Mouse (Mus musculus): ENCODE data around the gene Klhl42. TPM values are rescaled to one million over a fixed set of nuclear protein-coding genes. Genes with fewer than 3 reads are reported as not detected.

Gene Klhl42
- polyA plus RNA-seq, 1 experiment from 2014 or later = 14.6 TPM

DNA sequence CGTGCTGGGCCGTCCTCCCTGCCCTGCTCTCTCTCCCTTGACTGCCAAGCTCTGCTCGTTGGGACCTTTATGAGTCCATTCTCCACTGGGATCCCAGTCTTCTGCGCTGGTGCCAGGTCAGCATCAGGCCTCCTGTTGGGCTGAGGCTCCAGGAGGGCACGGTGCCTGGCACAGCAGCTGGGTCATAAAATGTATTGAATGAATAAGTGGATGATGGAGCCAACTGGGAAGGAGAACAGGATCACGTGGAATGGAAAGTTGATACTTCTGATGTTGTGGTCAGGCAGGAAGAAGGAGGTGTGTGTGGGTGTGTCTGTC lies 26.3 kb upstream of the Klhl42 start:
- no peak for ATAC-seq (ENCODE audit: insufficient read depth)
- Histone ChIP-seq H3K4me2 (no peak overlapping the region), H3K27me3 (ENCODE audit: insufficient read depth, low read length) (no peaks in the 10 kb centered on the region), H3K27ac (ENCODE audit: low read depth) (no peak overlapping the region), H3K4me3 (ENCODE audit: low read depth, low read length) (no peak overlapping the region), H3K4me1 (ENCODE audit: insufficient read depth) (no peaks in the 10 kb centered on the region), H3K36me3 (ENCODE audit: insufficient read depth) (peaks cover 64% of the 10 kb centered on the region), H3K9me3 (ENCODE audit: low read depth, low read length) (no peaks in the 10 kb centered on the region), H3K9ac (no peak overlapping the region)
- TF ChIP-seq CTCF (IDR thresholded peaks at IDR 0.05; ENCODE audit: low read depth) = no peak
- DNase-seq = no peak
- 90% methylated on average over 6 of the region's 6 CpGs for WGBS

DNA sequence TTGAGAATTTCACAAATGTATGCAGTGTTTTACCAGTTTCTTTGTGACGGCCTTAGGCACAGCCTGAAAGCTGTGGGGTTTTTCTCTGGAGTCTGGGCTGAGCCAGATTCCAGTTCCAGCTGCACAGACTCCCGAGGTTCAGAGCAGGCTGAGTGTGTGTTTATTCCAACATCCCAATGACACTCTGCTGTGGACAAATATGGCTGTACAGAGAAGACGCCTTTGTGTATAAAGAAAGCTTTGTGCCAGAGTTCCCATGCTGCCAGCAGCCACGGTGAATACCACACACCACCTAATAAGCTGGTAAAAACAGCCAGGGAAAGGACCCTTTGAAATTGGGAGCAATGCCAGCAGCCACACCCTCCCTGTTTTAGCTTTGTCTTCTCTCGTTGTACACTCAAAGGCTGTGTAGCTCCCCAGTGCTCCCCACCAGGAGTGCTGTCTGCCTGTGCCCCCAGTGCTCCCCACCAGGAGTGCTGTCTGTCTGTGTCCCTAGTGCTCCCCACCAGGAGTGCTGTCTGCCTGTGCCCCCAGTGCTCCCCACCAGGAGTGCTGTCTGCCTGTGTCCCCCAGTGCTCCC lies 15.3 kb upstream of the Klhl42 start:
- no peak overlapping the region for H3K4me3 ChIP-seq (ENCODE audit: low read depth, low read length)
- DNase-seq (peak; percentile 78), ATAC-seq (ENCODE audit: insufficient read depth) (peak; percentile 95)
- H3K9me3 ChIP-seq (ENCODE audit: low read depth, low read length) = no peaks in the 10 kb centered on the region
- peaks cover 21% of the 10 kb centered on the region for H3K36me3 ChIP-seq (ENCODE audit: insufficient read depth)
- peak; percentile 34 for TF ChIP-seq CTCF (IDR thresholded peaks at IDR 0.05; ENCODE audit: low read depth)
- no peak overlapping the region for H3K9ac ChIP-seq
- WGBS = 34% methylated on average over 5 of the region's 5 CpGs
- H3K4me2 ChIP-seq = no peak overlapping the region
- H3K27me3 ChIP-seq (ENCODE audit: insufficient read depth, low read length) = no peaks in the 10 kb centered on the region
- no peaks in the 10 kb centered on the region for H3K4me1 ChIP-seq (ENCODE audit: insufficient read depth)
- H3K27ac ChIP-seq (ENCODE audit: low read depth) = peak overlapping the region; percentile 81

DNA sequence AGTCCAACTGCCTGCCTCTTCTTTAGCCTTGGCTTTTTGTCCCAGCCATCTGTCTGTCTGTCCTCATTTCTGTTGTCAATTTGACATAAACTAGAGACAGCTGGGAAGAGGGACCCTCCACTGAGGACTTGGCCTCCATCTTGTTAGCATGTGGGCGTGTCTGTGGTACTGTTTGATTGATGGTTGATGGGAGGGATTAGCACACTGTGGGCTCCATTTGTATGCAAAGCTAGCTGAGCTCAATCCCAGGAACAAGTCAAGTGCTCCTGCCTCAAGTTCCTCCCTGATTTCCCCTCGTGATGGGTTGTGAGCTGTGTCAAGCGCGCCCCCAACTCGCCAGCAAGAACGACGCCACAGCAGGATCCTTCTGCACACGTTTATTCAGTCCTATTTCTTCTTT lies 14.3 kb upstream of the Klhl42 start:
- Histone ChIP-seq H3K27ac (ENCODE audit: low read depth) (no peak overlapping the region; the same call in 1 of the 2 replicates), H3K9ac (no peak overlapping the region), H3K4me3 (ENCODE audit: low read depth, low read length) (no peak overlapping the region), H3K4me2 (no peak overlapping the region), H3K9me3 (ENCODE audit: low read depth, low read length) (no peaks in the 10 kb centered on the region), H3K4me1 (ENCODE audit: insufficient read depth) (no peaks in the 10 kb centered on the region), H3K36me3 (ENCODE audit: insufficient read depth) (peaks cover 11% of the 10 kb centered on the region), H3K27me3 (ENCODE audit: insufficient read depth, low read length) (no peaks in the 10 kb centered on the region)
- no peak for ATAC-seq (ENCODE audit: insufficient read depth)
- WGBS = 74% methylated on average over 8 of the region's 8 CpGs
- no peak for TF ChIP-seq CTCF (IDR thresholded peaks at IDR 0.05; ENCODE audit: low read depth)
- DNase-seq = no peak

DNA sequence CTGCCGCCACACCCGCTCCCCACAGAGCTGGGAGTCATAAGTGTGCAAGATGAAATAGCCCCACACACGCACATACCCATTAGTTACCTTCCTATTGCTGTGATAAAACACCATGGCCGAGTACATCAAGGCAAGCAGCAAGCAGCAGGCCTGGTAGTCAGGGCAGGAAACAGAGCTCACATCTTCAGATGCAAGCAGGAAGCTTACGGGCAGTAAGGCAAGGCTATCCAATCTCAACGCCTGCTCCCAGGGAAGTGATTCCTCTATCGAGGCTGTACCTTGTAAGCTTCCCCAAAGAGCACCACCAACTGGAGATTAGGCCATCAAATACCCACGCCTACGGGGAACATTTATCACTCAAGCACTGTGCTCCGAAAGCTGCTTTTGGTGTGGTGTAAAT lies 11.3 kb upstream of the Klhl42 start:
- no peak overlapping the region for H3K27ac ChIP-seq (ENCODE audit: low read depth)
- WGBS = 88% methylated on average over 10 of the region's 10 CpGs

DNA sequence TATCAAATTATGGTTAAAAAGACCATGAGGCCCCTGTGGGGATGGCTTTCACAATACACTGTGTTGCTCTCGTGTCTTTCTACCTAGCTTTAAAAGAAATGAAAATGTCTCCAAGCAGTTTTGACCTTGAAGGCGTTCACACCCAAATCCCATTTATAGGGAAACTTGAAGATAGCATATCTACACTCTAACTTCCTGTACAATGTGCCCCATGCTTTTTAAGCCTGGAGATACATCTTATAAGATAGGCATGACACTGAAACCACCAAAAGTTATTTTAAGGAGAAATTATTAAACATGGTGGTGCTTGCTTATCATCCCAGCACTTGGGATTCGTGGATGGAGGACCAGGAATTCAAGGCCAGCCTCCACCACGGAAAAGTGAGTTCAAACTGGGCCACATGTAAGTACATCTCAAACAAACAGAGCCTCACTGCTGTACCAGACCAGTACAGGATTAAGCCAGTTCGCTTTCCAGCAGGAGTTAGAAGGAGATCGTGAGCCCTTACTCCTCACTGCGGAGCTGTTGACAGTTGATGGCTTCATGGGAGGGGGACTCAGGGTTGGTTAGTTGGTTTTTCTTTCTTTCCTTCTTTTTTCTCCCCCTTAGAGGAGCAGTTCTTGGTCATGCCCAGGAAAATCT lies 5.7 kb upstream of the Klhl42 start:
- no peak overlapping the region for H3K9ac ChIP-seq
- TF ChIP-seq CTCF (IDR thresholded peaks at IDR 0.05; ENCODE audit: low read depth) = no peak
- ATAC-seq (ENCODE audit: insufficient read depth) (no peak), DNase-seq (no peak)
- no peaks in the 10 kb centered on the region for H3K36me3 ChIP-seq (ENCODE audit: insufficient read depth)
- no peak overlapping the region for H3K4me3 ChIP-seq (ENCODE audit: low read depth, low read length)
- H3K27me3 ChIP-seq (ENCODE audit: insufficient read depth, low read length) = no peaks in the 10 kb centered on the region
- no peaks in the 10 kb centered on the region for H3K9me3 ChIP-seq (ENCODE audit: low read depth, low read length)
- no peaks in the 10 kb centered on the region for H3K4me1 ChIP-seq (ENCODE audit: insufficient read depth)
- peak overlapping the region; percentile 57; the same call in 1 of the 2 replicates for H3K4me2 ChIP-seq
- no peak overlapping the region for H3K27ac ChIP-seq (ENCODE audit: low read depth)
- 50% methylated on average over 7 of the region's 7 CpGs for WGBS

More for the DNA sequence above, 11.3 kb upstream of the Klhl42 start:
- ATAC-seq (ENCODE audit: insufficient read depth) (no peak), DNase-seq (no peak)
- no peaks in the 10 kb centered on the region for H3K27me3 ChIP-seq (ENCODE audit: insufficient read depth, low read length)
- H3K4me3 ChIP-seq (ENCODE audit: low read depth, low read length) = no peak overlapping the region
- no peak overlapping the region for H3K4me2 ChIP-seq
- H3K9ac ChIP-seq = no peak overlapping the region
- H3K4me1 ChIP-seq (ENCODE audit: insufficient read depth) = no peaks in the 10 kb centered on the region
- no peaks in the 10 kb centered on the region for H3K36me3 ChIP-seq (ENCODE audit: insufficient read depth)
- H3K9me3 ChIP-seq (ENCODE audit: low read depth, low read length) = no peaks in the 10 kb centered on the region
- no peak for TF ChIP-seq CTCF (IDR thresholded peaks at IDR 0.05; ENCODE audit: low read depth)

DNA sequence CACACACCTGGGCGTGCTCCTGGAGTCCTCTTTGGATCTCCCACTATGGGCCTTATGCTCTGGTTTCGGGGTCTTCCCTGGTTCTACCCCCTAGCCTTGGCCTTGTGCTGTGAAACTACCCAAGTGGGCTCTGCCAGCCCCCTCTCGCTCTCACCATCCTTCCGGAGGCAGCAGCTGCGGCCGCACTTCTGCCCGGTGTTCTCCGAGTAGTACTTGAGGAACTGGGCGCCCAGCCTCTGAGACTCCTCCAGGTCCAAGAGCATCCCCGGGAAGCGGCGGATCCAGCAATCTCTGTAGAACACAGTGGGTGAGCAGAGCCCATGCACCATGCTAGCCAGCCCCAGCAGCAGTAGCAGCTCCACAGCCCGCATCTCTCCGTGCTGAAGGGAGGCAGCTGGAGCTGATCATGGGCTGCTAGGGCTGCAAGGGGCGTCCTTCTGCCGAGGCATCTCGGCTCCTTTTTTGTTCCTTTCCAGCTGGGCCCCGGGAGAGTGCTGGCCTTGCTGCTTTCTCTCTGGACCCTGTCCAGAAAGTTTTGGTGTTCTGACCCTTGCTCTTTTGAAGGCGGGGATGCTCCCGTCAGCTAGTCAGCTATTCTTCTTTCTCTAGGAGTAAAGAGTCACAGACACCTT lies 4.5 kb upstream of the Klhl42 start, which contains the start of gene Mansc4:
Gene Mansc4 (minus strand): TSS at position 439 of the 632 bp plus-strand sequence.
- H3K36me3 ChIP-seq (ENCODE audit: insufficient read depth) = no peaks in the 10 kb centered on the region
- H3K9me3 ChIP-seq (ENCODE audit: low read depth, low read length) = no peaks in the 10 kb centered on the region
- no peak for TF ChIP-seq CTCF (IDR thresholded peaks at IDR 0.05; ENCODE audit: low read depth)
- DNase-seq (peak; percentile 88), ATAC-seq (ENCODE audit: insufficient read depth) (peak; percentile 69)
- peak within 1 kb of the TSS; percentile 57 for H3K4me2 ChIP-seq
- WGBS = 3% methylated on average over 20 of the region's 20 CpGs
- peak within 1 kb of the TSS; percentile 25 for H3K4me3 ChIP-seq (ENCODE audit: low read depth, low read length)
- no peaks in the 10 kb centered on the region for H3K27me3 ChIP-seq (ENCODE audit: insufficient read depth, low read length)
- H3K9ac ChIP-seq = peak within 1 kb of the TSS; percentile 44
- peak within 1 kb of the TSS; percentile 77 for H3K27ac ChIP-seq (ENCODE audit: low read depth)
- no peaks in the 10 kb centered on the region for H3K4me1 ChIP-seq (ENCODE audit: insufficient read depth)

DNA sequence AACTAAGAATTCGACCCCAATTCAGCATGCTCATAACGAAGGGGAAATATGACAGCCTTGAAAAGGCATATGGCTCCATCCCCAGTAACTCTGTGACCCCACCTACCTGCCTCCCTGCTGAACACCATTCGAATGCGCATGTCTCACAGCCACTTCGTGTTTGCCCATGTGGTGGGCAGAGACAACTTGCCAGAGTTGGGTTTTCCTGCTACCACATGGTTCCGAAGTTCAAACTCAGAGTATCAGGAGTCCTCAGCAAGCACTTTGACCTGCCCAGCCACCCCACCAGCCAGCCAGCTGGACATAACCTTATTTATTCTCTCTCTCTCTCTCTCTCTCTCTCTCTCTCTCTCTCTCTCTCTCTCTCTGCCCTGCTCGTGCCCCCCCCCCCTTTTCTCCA lies 3.4 kb upstream of the Klhl42 start:
- no peak overlapping the region for H3K9ac ChIP-seq
- no peak overlapping the region for H3K4me3 ChIP-seq (ENCODE audit: low read depth, low read length)
- no peaks in the 10 kb centered on the region for H3K4me1 ChIP-seq (ENCODE audit: insufficient read depth)
- no peaks in the 10 kb centered on the region for H3K9me3 ChIP-seq (ENCODE audit: low read depth, low read length)
- no peak overlapping the region for H3K27ac ChIP-seq (ENCODE audit: low read depth)
- H3K36me3 ChIP-seq (ENCODE audit: insufficient read depth) = no peaks in the 10 kb centered on the region
- no peaks in the 10 kb centered on the region for H3K27me3 ChIP-seq (ENCODE audit: insufficient read depth, low read length)
- H3K4me2 ChIP-seq = no peak overlapping the region
- WGBS = 38% methylated on average over 7 of the region's 7 CpGs
- DNase-seq = no peak
- TF ChIP-seq CTCF (IDR thresholded peaks at IDR 0.05; ENCODE audit: low read depth) = no peak
- ATAC-seq (ENCODE audit: insufficient read depth) = no peak

Measured in lung, embryonic 14.5 days (tissue).